Mouse (Mus musculus) ES-Bruce4 (cell line): Measurements from ENCODE around the gene Rbm4b.

Experiments used
- CTCF ChIP-seq: IDR thresholded peaks from one replicate; pipeline ENCODE4 v1.8.1; 2011; ENCODE audit warnings: low read depth, low read length
- POLR2A ChIP-seq: IDR thresholded peaks from one replicate; pipeline ENCODE4 v1.8.1; 2011; ENCODE audit warnings: low read length; ENCODE audit not compliant: insufficient read depth

DNA sequence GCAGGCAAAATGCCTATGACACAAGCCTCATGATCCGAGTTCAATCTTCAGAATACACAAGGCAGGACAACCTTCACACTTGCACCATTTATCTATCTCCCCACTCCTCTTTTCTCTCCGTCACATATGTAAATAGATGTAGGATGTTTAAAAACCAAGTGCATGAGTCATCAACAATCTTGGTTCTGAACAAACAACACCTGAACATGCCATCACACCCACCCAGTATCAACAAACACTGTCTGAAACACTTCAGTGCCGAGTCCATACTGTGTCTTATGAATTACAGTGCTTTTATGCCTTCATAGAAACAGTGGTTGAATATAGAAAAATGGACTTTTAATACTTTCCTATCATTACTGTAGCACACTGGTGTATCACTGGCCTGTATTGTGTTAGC lies 16.5 kb downstream of the Rbm4b start:
- TF ChIP-seq POLR2A = no peak
- no peak for TF ChIP-seq CTCF
